Mouse (Mus musculus): ENCODE data around the gene Zmynd11. TPM values are rescaled to one million over a fixed set of nuclear protein-coding genes. Genes with fewer than 3 reads are reported as not detected.
A peak's percentile ranks its signal among the peaks of the same experiment; 100 is the strongest.
"Not testable (repeated sequence)": the region's sequence is repeated elsewhere in the genome, so short reads cannot be mapped to it uniquely, and the experiment has no call there.

Gene Zmynd11
- total RNA-seq (2015; ENCODE audit: low replicate concordance) (1.5 and 14.8 TPM in 2 replicates), total RNA-seq (2017; ENCODE audit: low replicate concordance) (12.3 and 18.8 TPM in 2 replicates)

DNA sequence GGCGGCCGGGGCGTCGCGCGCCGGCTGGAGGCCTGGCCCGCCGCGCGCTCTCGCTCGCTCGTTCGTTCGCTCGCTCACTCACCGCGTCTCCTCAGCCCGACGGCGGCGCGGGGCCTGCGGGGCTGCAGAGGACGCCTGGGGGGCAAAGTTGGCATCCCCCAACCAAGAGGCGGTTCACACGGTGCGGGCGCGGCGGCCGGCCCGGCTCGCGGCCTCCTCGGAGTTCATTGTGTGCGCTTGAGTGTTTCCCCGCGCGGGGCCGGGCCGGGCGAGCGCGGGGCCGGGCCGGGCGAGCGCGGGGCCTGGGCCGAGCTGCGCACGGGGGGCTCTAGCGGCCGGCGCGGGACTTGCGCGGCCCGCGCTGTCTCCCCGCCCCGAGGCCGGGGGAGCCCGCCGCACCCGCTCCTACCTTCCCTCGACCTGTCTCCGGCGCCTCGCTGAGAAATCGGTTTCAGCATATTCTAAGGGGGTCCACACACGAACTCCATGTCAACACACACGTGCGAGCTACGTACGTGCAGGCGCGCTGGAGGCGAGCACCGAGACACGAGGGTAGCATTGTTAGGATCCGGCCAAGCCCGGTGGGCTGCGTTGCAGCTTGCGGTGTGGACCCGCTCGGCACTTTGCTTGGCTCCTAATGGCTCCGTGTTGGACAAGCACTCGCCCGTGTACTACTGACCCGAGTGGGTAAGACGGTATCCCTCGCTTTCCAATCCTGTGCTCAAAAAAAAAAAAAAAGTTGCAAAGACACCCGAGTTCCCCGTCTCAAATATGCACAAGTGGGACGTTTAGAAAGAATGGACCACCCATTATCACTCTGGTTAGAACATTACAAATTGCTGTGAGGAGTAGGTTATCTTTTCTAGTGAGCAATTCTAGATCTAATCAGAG, at the start of gene Zmynd11:
Gene Zmynd11 (minus strand): TSS at position 685 of the 891 bp plus-strand sequence.
- no peak for ATAC-seq (replicated peaks; ENCODE audit: low FRiP score, poor library complexity, severe bottlenecking)

DNA sequence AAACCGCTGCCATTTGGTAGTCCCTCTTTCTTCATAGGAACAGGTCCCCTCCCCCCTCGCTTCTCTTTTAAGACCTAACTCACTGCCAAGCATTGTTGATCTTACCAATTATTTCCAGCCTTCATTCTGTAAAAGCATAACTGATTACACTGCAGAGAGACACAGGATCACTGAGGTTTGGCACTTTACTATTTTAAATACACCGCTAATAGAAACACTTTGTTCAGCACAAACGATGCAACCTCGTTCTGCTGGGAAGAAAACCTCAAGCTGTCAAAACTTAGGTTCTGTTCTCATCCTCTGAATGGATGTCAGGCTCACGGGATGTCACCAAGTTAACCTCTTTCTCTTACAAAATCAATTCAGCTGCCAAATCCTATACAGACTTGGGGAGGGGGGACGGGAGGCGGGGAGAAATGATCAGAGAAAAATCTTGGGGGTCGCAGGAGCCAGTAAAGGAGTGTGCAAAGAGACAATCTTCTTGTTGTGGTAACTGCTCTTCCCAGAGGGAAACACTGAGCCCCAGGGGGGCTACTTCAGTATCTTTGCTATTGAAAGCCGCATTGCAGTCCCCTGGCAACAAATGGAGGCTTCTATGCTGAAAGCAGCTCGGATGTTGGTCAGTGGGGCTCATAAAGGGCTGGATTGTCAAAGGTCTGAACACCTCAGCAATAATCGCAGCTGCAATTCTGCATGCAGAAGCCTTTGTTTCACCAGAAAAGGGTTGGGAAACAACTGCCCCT, 30.9 kb upstream of the Zmynd11 start:
- no peak for ATAC-seq (replicated peaks; ENCODE audit: low FRiP score, poor library complexity, severe bottlenecking)

DNA sequence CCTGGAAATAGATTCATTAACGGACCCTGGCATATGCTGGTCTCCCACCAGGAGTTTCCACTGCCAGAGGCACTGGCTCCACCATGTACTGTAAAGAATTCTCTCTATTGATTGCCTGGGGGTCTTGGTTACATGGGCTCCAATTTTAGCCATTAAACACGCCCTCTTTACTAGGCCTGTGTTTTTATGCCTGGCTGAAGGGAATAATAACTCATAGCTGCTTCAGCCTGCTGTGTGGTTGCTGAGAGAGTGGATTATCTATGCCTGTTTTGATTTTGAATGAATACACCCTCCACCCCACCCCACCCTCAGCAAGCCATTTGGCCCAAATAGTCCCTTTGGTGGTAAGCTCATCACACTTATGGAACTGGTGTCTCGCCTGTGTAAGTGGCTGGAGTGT, 20.9 kb upstream of the Zmynd11 start:
- no peak for ATAC-seq (replicated peaks; ENCODE audit: low FRiP score, poor library complexity, severe bottlenecking)

DNA sequence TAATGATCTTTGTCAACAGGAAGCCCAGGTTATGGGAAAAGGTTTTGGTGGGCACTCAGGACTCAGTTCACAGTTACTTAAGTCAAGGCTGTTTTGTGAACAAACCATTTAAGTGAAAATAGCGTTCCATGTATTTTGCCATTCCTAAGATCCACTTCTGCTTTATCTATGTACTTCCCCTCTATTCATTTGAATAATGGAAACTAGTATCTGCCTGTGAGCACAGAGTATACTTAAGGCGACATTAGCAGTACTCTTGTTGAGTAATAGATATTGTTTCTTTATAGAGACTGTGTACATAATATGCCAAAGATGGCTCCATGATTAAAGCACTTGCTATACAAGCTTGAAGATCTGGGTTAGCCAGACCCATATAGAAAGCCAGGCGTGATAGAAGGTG, 18.6 kb upstream of the Zmynd11 start:
- no peak for ATAC-seq (replicated peaks; ENCODE audit: low FRiP score, poor library complexity, severe bottlenecking)

DNA sequence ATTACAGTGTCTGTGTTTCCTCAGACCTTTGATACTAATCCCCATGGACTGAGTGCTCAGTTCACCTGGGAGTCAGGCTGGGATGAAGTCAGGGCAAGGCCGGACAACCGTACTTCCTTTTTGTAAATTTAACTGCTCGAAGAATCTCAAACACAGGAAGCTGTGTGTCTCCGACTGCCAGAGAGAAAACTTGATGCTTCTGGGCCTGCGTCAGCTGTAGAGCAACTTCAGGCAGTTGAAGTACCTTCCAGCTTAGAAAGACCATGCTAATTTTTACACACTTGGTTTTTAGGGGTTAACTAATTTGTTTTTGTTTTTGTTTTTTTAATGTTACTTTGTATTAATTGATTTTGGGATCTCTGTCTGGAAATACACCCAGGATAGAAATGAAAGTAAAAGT, 10.8 kb upstream of the Zmynd11 start:
- ATAC-seq (replicated peaks; ENCODE audit: low FRiP score, poor library complexity, severe bottlenecking) = no peak

DNA sequence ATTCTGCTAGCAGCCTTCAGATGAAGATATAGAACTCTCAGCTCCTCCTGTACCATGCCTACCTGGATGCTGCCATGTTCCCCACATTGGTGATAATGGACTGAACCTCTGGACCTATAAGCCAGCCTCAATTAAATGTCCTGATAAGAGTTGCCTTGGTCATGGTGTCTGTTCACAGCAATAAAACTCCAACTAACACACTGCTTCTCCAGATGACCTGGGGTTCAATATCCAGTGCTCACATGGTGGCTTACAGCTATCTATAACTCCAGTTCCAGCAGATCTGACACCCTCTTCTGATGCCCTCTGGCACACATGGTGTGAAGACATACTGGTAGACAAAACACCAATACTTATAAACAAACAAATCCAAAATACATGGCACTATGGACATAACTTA, 8.9 kb upstream of the Zmynd11 start:
- no peak for ATAC-seq (replicated peaks; ENCODE audit: low FRiP score, poor library complexity, severe bottlenecking)

DNA sequence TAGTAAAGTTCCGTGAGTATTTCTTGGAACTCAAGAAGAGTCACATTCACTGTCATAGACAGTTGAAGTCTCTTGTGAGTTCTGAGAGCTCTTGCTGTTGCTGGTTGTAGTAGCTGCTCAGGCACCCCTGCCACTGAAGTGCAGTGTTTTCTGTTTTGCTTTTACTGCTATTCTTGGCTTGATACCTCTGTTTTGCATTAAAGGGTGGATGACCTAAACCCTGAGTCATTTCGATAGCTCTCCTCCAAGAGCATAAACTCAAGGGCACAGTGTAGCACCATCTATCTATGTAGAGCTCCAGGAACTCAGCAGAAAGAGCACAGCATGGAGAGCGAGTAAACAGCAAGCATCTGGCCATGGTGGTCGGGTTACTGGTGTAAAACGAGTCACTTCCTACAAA, 2.1 kb upstream of the Zmynd11 start:
- ATAC-seq (replicated peaks; ENCODE audit: low FRiP score, poor library complexity, severe bottlenecking) = no peak

DNA sequence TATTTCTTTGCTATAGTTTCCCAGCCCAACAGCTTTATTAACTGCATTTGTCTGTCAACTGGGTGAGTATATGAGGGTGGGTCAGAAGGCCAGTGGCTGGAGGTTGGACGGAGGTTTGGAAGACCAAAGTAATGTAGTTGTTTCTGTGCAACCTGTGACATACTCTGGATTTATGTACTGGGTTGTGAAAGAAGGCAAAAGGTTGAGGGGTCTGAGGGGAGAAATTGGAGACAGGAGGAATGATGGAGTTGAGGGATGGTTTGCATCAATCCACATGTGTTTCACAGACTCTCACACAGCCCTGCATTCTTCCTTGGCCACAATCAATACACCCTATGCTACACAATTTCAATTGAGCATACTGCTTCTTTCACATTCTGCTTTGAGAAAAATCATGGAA, 1.4 kb upstream of the Zmynd11 start:
- ATAC-seq (replicated peaks; ENCODE audit: low FRiP score, poor library complexity, severe bottlenecking) = no peak

DNA sequence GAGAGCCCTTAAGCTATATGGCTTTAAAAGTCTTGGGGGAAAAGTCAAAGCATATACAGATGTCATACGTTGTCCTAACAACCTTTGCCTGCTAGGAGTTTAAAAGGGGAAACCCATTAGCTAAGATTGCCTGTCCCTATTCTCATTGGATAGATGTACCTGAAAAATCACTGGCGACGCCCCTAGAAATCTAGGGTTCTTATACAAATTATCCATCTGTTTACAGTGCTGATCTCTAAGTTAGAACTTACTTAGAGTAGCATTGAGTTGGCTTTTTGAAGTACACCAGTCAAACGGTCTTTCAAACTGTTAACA, 364 bp upstream of the Zmynd11 start:
- no peak for ATAC-seq (replicated peaks; ENCODE audit: low FRiP score, poor library complexity, severe bottlenecking)

DNA sequence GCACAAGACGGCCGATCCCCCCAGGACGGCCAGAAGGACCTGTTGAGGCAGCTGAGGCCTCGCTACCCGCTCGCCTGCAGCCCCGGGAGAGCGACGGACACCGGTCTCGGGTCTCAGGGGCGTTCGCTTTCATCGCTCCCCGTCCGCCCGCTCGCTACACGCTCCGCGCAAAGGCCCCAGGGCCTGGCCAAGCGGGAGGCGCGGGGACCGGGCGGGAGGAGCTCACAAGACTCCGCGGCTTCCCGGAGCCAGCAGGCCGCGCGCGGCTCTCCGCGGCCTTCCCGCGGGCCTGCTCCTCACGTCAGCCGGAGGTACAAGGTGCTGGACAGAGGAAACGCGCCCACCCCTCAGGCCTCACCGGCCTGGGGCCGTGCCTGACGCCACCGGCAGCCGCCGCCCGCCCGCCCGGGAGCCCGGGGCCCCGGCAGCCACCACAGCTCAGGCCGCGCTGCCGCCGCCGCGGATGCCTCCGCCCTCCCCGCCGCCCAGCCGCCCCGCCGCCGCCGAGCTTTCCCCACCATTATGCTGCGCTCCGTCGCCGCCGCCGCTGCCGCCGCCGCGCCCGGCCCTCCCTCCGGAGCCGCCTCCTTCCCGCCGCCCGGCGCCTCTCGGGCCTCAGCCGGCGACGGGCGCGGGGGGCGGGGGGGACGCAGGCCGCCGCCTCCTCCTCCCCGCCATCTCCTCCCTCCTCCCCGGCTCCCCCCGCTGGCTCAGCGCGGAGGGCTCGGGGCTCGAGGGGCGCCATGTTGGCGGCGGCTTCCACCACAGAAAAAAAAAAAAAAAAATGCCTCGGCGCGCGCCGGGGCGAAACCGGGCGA, 1.1 kb downstream of the Zmynd11 start:
- peak; percentile 44; the same call in 1 of the 2 replicates for ATAC-seq (replicated peaks; ENCODE audit: low FRiP score, poor library complexity, severe bottlenecking)

DNA sequence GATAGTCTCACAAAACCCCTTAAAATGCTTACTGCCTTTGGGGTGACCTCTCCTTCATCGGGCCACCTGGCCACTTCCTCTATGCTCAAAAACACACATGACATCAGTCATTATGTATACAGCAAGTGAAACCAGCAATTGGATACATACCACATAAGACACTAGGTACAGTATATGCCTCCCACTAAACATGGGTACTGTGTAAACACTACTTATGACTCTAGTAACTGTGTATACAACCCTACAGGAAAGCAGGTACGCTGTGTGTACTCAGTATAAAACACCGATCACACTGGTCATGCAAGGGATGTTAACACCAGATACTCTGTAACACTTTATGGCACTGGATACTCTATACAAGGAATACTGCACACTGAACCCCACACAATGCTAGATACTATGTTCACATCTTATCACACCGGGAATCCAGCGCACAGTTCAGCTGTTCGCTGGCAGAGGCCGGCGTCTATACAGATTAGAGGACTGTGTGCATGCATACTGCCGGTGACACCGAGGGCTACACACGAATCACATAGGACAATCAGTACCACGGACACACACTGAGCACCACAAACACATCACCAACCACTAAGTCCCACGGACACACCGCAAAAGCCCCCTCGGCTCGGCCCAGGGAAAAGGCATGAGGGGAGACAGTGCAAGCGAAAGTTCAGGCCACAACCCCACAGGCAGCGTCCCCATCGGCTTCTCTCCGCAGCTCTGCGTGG, 1.9 kb downstream of the Zmynd11 start:
- ATAC-seq (replicated peaks; ENCODE audit: low FRiP score, poor library complexity, severe bottlenecking) = peak; percentile 64

DNA sequence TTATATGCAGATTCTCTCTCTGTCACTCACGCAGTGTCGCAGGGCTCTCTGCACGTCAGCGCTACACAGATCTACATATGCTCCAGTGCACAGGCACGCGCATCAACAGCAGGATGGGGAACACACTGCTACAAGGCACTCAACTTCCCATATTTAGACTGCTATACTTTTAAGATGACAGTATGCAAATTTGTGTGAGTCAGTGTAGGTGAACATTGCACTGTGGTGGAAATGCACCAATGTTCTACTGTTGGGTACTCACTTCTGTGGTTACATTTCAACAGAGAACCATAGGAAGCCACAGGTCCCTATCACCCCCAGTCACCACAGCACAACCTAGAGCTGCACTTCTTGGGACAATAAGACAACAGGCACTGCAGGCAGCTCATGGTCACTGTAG, 5.1 kb downstream of the Zmynd11 start:
- no peak for ATAC-seq (replicated peaks; ENCODE audit: low FRiP score, poor library complexity, severe bottlenecking)

DNA sequence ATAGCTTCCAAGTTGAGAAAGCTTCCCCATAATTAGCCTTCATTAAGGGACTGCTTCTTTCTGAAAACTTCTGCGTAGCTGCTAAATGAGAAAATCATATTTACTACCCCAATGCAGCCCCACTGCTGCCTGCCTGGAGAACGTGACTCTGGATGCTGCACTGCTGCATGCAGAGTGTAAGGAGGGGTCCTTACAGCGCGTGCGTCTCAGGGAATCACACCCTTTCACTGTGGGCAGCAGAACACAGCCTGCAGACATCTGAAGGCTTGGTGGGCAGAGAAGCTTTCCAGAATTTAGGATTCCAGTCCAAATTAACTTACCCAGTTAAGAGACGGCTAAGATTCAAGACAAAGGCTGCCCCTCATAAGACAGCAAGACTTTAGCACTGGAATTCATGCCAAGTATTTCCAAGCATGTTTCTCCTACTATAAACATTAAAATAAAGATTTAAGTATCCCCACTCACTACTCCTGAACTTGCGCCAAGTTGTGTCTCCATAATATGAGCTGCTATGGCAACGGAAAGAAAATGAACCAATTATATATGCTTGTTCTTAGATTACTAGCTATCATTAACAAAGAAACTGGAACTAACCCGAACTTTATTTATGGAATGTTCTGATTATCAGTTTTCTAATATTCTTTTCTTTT, 7.2 kb downstream of the Zmynd11 start:
- ATAC-seq (replicated peaks; ENCODE audit: low FRiP score, poor library complexity, severe bottlenecking) = no peak

DNA sequence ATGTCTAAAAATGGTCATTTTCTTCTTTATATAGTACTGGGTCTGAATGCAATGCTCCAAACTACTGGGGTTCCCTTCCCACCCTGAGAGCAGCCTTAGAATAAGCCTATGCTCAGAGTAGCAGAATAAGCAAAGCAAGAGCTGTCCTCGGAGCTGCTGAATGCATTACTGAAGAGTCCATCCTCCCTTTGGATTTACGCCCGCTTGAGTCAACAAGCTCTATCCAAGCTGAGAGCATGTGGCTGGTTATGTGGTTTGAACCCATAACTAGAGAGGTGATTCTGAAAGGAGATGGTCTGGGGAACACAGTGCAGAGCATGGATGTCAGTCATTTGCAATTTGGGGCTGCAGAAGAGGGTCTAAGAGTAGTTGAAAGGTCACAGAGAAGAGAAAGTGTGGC, 11.4 kb downstream of the Zmynd11 start:
- no peak for ATAC-seq (replicated peaks; ENCODE audit: low FRiP score, poor library complexity, severe bottlenecking)

DNA sequence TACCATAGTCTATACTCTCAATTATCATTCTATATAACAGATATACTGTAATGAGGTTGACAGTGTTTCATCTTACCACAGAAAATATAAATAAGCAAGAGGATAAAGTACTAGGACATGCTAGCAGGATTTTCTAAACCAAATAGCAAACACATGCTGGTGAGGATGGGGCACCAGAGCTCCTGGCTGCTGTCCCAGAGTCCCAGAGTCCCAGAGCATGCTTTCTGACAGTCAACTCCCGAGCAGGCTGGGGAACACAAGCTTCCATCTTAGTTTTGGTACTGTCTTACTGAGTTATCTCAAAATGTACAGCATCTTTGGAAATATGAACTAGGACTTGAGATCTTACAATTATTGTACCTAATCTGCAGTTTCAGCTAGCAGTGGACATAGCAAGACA, 14.8 kb downstream of the Zmynd11 start:
- ATAC-seq (replicated peaks; ENCODE audit: low FRiP score, poor library complexity, severe bottlenecking) = no peak

DNA sequence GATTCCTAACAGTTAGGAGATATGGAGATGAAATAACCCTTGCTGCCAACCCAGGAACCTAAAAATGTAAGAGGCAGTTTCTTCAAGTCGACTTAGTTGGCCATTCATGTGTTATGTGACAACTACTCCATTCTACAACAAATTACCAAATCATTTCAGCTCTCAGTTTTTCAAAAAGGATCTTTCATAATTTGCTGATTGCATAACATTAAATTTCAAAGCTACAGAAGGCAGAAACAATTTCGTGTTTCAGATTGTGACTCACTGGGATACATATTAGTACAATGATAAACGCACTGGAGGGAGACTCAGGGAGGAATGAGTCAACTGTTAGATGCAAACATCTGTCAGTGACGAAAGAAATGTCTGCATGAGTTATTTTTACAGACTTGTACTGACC, 15.3 kb downstream of the Zmynd11 start:
- no peak for ATAC-seq (replicated peaks; ENCODE audit: low FRiP score, poor library complexity, severe bottlenecking)

DNA sequence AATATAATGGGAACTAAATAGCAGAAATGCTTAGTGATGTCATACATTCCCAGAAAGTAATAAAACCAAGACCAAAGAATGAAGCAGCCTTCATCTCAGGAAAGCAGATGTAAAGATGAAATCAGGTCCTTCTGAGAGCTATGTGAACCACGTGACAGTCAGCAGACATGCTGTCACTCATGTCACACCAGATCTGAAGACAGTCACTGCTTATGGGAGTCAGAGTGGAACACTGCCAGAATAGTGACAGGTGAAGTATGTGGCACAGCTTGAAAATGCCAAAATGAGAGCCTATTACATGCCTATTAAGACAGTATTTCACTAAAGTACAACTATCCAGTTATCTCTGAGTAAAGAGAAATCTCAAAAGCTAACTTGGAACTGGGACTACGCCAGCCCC, 26.9 kb downstream of the Zmynd11 start:
- ATAC-seq (replicated peaks; ENCODE audit: low FRiP score, poor library complexity, severe bottlenecking) = no peak

DNA sequence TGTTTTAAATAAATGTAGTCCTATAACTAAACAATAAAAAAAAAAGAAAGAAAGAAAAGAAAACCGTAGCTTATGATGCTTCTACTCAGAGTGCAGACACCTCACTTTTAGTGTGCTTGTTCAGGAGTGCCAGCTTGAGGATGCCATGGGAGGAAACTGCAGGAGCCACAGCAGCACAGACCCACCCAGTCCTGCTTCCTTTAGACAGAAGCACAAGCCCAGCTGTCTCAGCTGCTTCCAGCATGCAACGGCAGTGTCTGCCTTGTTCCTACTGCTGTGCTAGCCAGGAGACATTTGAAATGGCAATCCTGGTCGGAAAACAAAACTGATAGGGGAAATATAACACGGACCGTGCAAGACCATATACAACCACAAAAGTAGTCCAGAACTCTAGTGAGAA, 28.1 kb downstream of the Zmynd11 start:
- ATAC-seq (replicated peaks; ENCODE audit: low FRiP score, poor library complexity, severe bottlenecking) = no peak

DNA sequence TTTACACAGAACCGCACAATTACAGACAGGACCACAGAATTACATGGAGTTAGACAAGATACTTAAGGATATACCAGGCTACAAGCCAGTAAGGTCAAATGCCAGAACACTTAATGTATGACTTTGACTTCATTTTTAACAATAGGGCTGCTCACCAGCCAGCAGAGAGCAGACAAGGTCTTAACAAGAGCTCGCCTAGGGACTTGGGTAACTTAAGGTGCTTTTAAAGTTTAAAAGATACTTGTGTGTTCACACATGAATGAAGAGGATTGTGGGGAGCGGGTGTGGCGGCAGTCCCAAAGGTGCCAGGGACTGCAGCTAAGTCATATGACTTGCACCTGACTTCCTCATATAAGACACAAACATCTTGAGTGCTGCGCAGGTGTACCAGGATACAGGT, 32.9 kb downstream of the Zmynd11 start:
- not testable (repeated sequence) for ATAC-seq (replicated peaks; ENCODE audit: low FRiP score, poor library complexity, severe bottlenecking)

Measured in erythroblast, adult 5-6 weeks (primary cell).